In genomic region chr13:115985715-115986114, GRCm38 (mm10) we compare ENCODE assay signal across 20 mouse cellular contexts.
A peak's percentile ranks its signal among the peaks of the same experiment; 100 is the strongest.
DNase-seq lines count a peak whose midpoint lies in the region; ATAC-seq and TF ChIP-seq lines count a peak whose summit lies in the region.
"Had no signal": no experiment of that assay in that cellular context is flagged by ENCODE, and none has a peak within 500 bp of the region (broad histone marks: within the 10 kb centered on the region; RNA-seq: fewer than 3 reads in every experiment).

No protein-coding gene starts in this region.

- H3K27ac ChIP-seq in forebrain, embryonic 13.5 days: no peak overlapping the region
- H3K27ac ChIP-seq: embryonic facial prominence, embryonic 10.5 days; embryonic facial prominence, embryonic 12.5 days had no signal

- no peak for ATAC-seq in forebrain, embryonic 13.5 days
- ATAC-seq: CD4-positive, CD25-positive, alpha-beta regulatory T cell, adult 4 months; forebrain, embryonic 14.5 days; forebrain, embryonic 16.5 days had no signal

- no peaks in the 10 kb centered on the region for H3K9me3 ChIP-seq in forebrain, embryonic 13.5 days (replicated peaks)
- H3K9me3 ChIP-seq: embryonic facial prominence, embryonic 10.5 days; embryonic facial prominence, embryonic 12.5 days had no signal

- no peak overlapping the region for H3K4me2 ChIP-seq in myocyte (ENCODE audit: low read depth)
- H3K4me2 ChIP-seq in forebrain, embryonic 13.5 days: no peak overlapping the region
- H3K4me2 ChIP-seq: embryonic facial prominence, embryonic 12.5 days had no signal

- peak; percentile 18 for DNase-seq in 416B (ENCODE audit: low read depth)
- DNase-seq in NIH3T3 (ENCODE audit: low read depth): peak; percentile 6
- no peak for DNase-seq in layer of hippocampus, adult 8-10 months (ENCODE audit: low spot score in 2 of 2)
- no peak for DNase-seq in spleen, adult 12 weeks (ENCODE audit: low spot score)
- DNase-seq: adrenal gland, adult 2 months; adrenal gland, postnatal 10 days; cerebellum, adult 11-12 months; cerebellum, adult 2 months; cerebellum, adult 9-10 months; cerebellum, postnatal 10 days; cerebellum, postnatal 25 days had no signal

- H3K27me3 ChIP-seq in myocyte (ENCODE audit: control insufficient read depth, insufficient read depth, insufficient read length): no peaks in the 10 kb centered on the region
- no peaks in the 10 kb centered on the region for H3K27me3 ChIP-seq in forebrain, embryonic 13.5 days
- H3K27me3 ChIP-seq: CH12.LX; embryonic facial prominence, embryonic 12.5 days had no signal

- H3K4me3 ChIP-seq in myocyte: no peak overlapping the region
- no peak overlapping the region for H3K4me3 ChIP-seq in forebrain, embryonic 13.5 days
- H3K4me3 ChIP-seq: embryonic facial prominence, embryonic 10.5 days; embryonic facial prominence, embryonic 12.5 days had no signal

- TF ChIP-seq POLR2A in myocyte (IDR thresholded peaks at IDR 0.05; ENCODE audit: insufficient read length, low read depth): no peak

- H3K79me2 ChIP-seq in myocyte (ENCODE audit: control insufficient read depth, insufficient read depth): no peaks in the 10 kb centered on the region

- 94% methylated on average over 3 of the region's 3 CpGs for WGBS in forebrain, embryonic 13.5 days

- no peak overlapping the region for H3ac ChIP-seq in myocyte (ENCODE audit: control insufficient read depth, insufficient read length)

- H3K9ac ChIP-seq in forebrain, embryonic 13.5 days: no peak overlapping the region
- H3K9ac ChIP-seq: embryonic facial prominence, embryonic 12.5 days had no signal

- H3K4me1 ChIP-seq in forebrain, embryonic 13.5 days: no peaks in the 10 kb centered on the region
- H3K4me1 ChIP-seq: embryonic facial prominence, embryonic 10.5 days; embryonic facial prominence, embryonic 12.5 days had no signal

- H3K36me3 ChIP-seq in myocyte (ENCODE audit: control insufficient read depth, insufficient read depth): no peaks in the 10 kb centered on the region
- no peaks in the 10 kb centered on the region for H3K36me3 ChIP-seq in forebrain, embryonic 13.5 days (ENCODE audit: poor library complexity, severe bottlenecking)
- H3K36me3 ChIP-seq: embryonic facial prominence, embryonic 10.5 days; embryonic facial prominence, embryonic 12.5 days; G1E had no signal

TF ChIP-seq in myocyte, 11 proteins besides CTCF, POLR2A, EP300 and RAD21:
- peak; percentile 80 for TF ChIP-seq CEBPB (IDR thresholded peaks at IDR 0.05; ENCODE audit: insufficient read depth, poor library complexity, severe bottlenecking)
- no peak for TF ChIP-seq MYOD1 (IDR thresholded peaks at IDR 0.05; ENCODE audit: control insufficient read depth in 1 of 3, insufficient read length in 2 of 3, low read depth in 2 of 3)

Comparison
In these comparisons a context has a peak if more than half of its experiments do, and no peak if none do; other contexts are left out.
1. DNase-seq: peak in 416B (single experiment) and NIH3T3 (single experiment); none in layer of hippocampus, adult 8-10 months (0 of 2) and spleen, adult 12 weeks (single experiment).